Mouse (Mus musculus) cortical plate, adult 2 months (tissue): Measurements from ENCODE around the gene Naa10.

Source experiments
- CTCF ChIP-seq: fragments of 200-500 bp; IDR thresholded peaks from 2 replicates; pipeline ENCODE4 v1.5.1; 2011; ENCODE audit warnings: mild to moderate bottlenecking, control low read depth, low read length; ENCODE audit not compliant: insufficient read depth; ENCODE audit errors: extremely low read depth
- POLR2A ChIP-seq: fragments of 200-500 bp; IDR thresholded peaks from 2 replicates; pipeline ENCODE4 v1.6.1; 2011; ENCODE audit warnings: mild to moderate bottlenecking, low read length, control low read depth; ENCODE audit not compliant: insufficient read depth; ENCODE audit errors: extremely low read depth

- TF ChIP-seq CTCF (no peak), POLR2A (no peak)
These were observed 10.6 kb downstream of the Naa10 start for GRCm38 (mm10) chrX:73911156-73911555.
